Mouse (Mus musculus): ENCODE data around the gene Lrrtm3. TPM values are rescaled to one million over a fixed set of nuclear protein-coding genes. Genes with fewer than 3 reads are reported as not detected.

Gene Lrrtm3
- total RNA-seq, 2 experiments from 2014 or later: not detected

- no peak for ATAC-seq (replicated peaks; ENCODE audit: poor library complexity)
These were observed 48.2 kb downstream of the Lrrtm3 start for GRCm38 (mm10) chr10:64041892-64042291.

- no peak for ATAC-seq (replicated peaks; ENCODE audit: poor library complexity)
These were observed 48.9 kb downstream of the Lrrtm3 start for GRCm38 (mm10) chr10:64041218-64041617.

GRCm38 (mm10) chr10:64039760-64040535, 50.1 kb downstream of the Lrrtm3 start:
- ATAC-seq (replicated peaks; ENCODE audit: poor library complexity): no peak

- ATAC-seq (replicated peaks; ENCODE audit: poor library complexity): no peak
These were observed 59.2 kb downstream of the Lrrtm3 start for GRCm38 (mm10) chr10:64030901-64031300.

GRCm38 (mm10) chr10:64023340-64023739, 66.7 kb downstream of the Lrrtm3 start:
- peak; percentile 46; the same call in 1 of the 2 replicates for ATAC-seq (replicated peaks; ENCODE audit: poor library complexity)

GRCm38 (mm10) chr10:64020347-64020746, 69.7 kb downstream of the Lrrtm3 start:
- no peak for ATAC-seq (replicated peaks; ENCODE audit: poor library complexity)

- no peak for ATAC-seq (replicated peaks; ENCODE audit: poor library complexity)
These were observed 88.1 kb downstream of the Lrrtm3 start for GRCm38 (mm10) chr10:64001996-64002395.

GRCm38 (mm10) chr10:64001531-64001930, 88.5 kb downstream of the Lrrtm3 start:
- ATAC-seq (replicated peaks; ENCODE audit: poor library complexity): no peak

- no peak for ATAC-seq (replicated peaks; ENCODE audit: poor library complexity)
These were observed 95.8 kb downstream of the Lrrtm3 start for GRCm38 (mm10) chr10:63994251-63994650.

- ATAC-seq (replicated peaks; ENCODE audit: poor library complexity): no peak
These were observed 104.5 kb downstream of the Lrrtm3 start for GRCm38 (mm10) chr10:63985576-63985975.

- no peak for ATAC-seq (replicated peaks; ENCODE audit: poor library complexity)
These were observed 110.7 kb downstream of the Lrrtm3 start for GRCm38 (mm10) chr10:63979410-63979809.

- no peak for ATAC-seq (replicated peaks; ENCODE audit: poor library complexity)
These were observed 111.1 kb downstream of the Lrrtm3 start for GRCm38 (mm10) chr10:63978969-63979368.

- ATAC-seq (replicated peaks; ENCODE audit: poor library complexity): no peak
These were observed 111.5 kb downstream of the Lrrtm3 start for GRCm38 (mm10) chr10:63978535-63978934.

- ATAC-seq (replicated peaks; ENCODE audit: poor library complexity): no peak
These were observed 112.0 kb downstream of the Lrrtm3 start for GRCm38 (mm10) chr10:63978101-63978500.

- ATAC-seq (replicated peaks; ENCODE audit: poor library complexity): no peak
These were observed 117.8 kb downstream of the Lrrtm3 start for GRCm38 (mm10) chr10:63972300-63972699.

GRCm38 (mm10) chr10:63954308-63954930, 135.7 kb downstream of the Lrrtm3 start:
- no peak for ATAC-seq (replicated peaks; ENCODE audit: poor library complexity)

- no peak for ATAC-seq (replicated peaks; ENCODE audit: poor library complexity)
These were observed 138.6 kb downstream of the Lrrtm3 start for GRCm38 (mm10) chr10:63951481-63951880.

- ATAC-seq (replicated peaks; ENCODE audit: poor library complexity): no peak
These were observed 139.2 kb downstream of the Lrrtm3 start for GRCm38 (mm10) chr10:63950867-63951266.

- ATAC-seq (replicated peaks; ENCODE audit: poor library complexity): no peak
These were observed 142.8 kb downstream of the Lrrtm3 start for GRCm38 (mm10) chr10:63947266-63947665.

- ATAC-seq (replicated peaks; ENCODE audit: poor library complexity): no peak
These were observed 144.5 kb downstream of the Lrrtm3 start for GRCm38 (mm10) chr10:63945534-63945933.

- no peak for ATAC-seq (replicated peaks; ENCODE audit: poor library complexity)
These were observed 156.1 kb downstream of the Lrrtm3 start for GRCm38 (mm10) chr10:63933946-63934345.

- no peak for ATAC-seq (replicated peaks; ENCODE audit: poor library complexity)
These were observed 162.7 kb downstream of the Lrrtm3 start, which contains the start of gene Gm10118 for GRCm38 (mm10) chr10:63927334-63927733. Gm10118 (minus strand) TSS chr10:63927434.

Data from megakaryocyte progenitor cell, adult 5-6 weeks (primary cell).